Mouse (Mus musculus) kidney, postnatal 0 days (tissue): ENCODE results near the gene Best2. TPM values are rescaled to one million over a fixed set of nuclear protein-coding genes. Genes with fewer than 3 reads are reported as not detected.

Experiments
- ATAC-seq: fragments of 200-750 bp; cut with Nextera tagmentation; replicated peaks from 2 replicates; pipeline ENCODE4 v1.8.0; 2017; ENCODE audit warnings: low read depth, moderate number of reproducible peaks, moderate TSS enrichment, moderate library complexity; ENCODE audit not compliant: low FRiP score
- DNase-seq: peaks from one replicate; pipeline ENCODE4 v3.0.0-alpha.2; 2016; ENCODE audit warnings: low spot score
- H3K27ac ChIP-seq: fragments of 300-500 bp; sonication (generic); 2 replicates; pipeline ENCODE4 v1.5.1; 2014; ENCODE audit warnings: mild to moderate bottlenecking
- H3K27me3 ChIP-seq: fragments of 300-500 bp; sonication (generic); 2 replicates; pipeline ENCODE4 v1.6.1; 2014; ENCODE audit warnings: low read length, mixed read lengths; ENCODE audit not compliant: insufficient read depth
- H3K36me3 ChIP-seq: fragments of 300-500 bp; sonication (generic); 2 replicates; pipeline ENCODE4 v1.6.1; 2014; ENCODE audit warnings: low read length, mixed read lengths; ENCODE audit not compliant: insufficient read depth
- H3K4me1 ChIP-seq: fragments of 300-500 bp; sonication (generic); replicated peaks from 2 replicates; pipeline ENCODE4 v1.6.1; 2014; ENCODE audit warnings: antibody characterized with exemption, low read length, mixed read lengths; ENCODE audit not compliant: insufficient read depth
- H3K4me2 ChIP-seq: fragments of 300-500 bp; sonication (generic); 2 replicates; pipeline ENCODE4 v1.6.1; 2014; ENCODE audit warnings: mild to moderate bottlenecking, low read length, moderate library complexity, mixed read lengths
- H3K4me3 ChIP-seq: fragments of 300-500 bp; sonication (generic); replicated peaks from 2 replicates; pipeline ENCODE4 v1.5.1; 2014; ENCODE audit warnings: low read depth, low read length
- H3K9ac ChIP-seq: fragments of 300-500 bp; sonication (generic); 2 replicates; pipeline ENCODE4 v1.6.1; 2014; ENCODE audit warnings: low read depth, low read length
- H3K9me3 ChIP-seq: fragments of 300-500 bp; sonication (generic); replicated peaks from 2 replicates; pipeline ENCODE4 v1.6.1; 2016; ENCODE audit warnings: low read length, inconsistent platforms, mixed read lengths
- CTCF ChIP-seq: IDR thresholded peaks from 2 replicates; pipeline ENCODE4 v1.5.1; 2016; ENCODE audit warnings: antibody characterized with exemption, low read depth, mild to moderate bottlenecking, moderate library complexity
- WGBS: fragments of 180-500 bp; shearing (Covaris S2); extraction: QIAGEN DNeasy Blood & Tissue Kit; methylation state at CpG from one replicate; pipeline ENCODE4 v1.1.7; 2014; 5-methylcytosine and 5-hydroxymethylcytosine counted together
- polyA plus RNA-seq: library from polyadenylated mRNA; unstranded; fragments of >200 nt; fragmentation: Nextera tagmentation; extraction: Ambion mirVana; gene quantifications from 2 replicates; pipeline ENCODE4 v1.2.1, GENCODE M21; 2015

The Best2 gene
- polyA plus RNA-seq, 1 experiment from 2014 or later = not detected

GRCm38 (mm10) chr8:84976763-84977434 lies 37.4 kb downstream of the Best2 start:
- Histone ChIP-seq H3K27me3 (no peaks in the 10 kb centered on the region), H3K4me1 (peaks cover 28% of the 10 kb centered on the region), H3K27ac (peak overlapping the region; percentile 96; the same call in 1 of the 2 replicates), H3K36me3 (peaks cover 11% of the 10 kb centered on the region; the same call in 1 of the 2 replicates), H3K4me2 (peak overlapping the region; percentile 98), H3K9me3 (no peaks in the 10 kb centered on the region), H3K9ac (peak overlapping the region; percentile 86), H3K4me3 (peak overlapping the region; percentile 69)
- no peak for TF ChIP-seq CTCF
- ATAC-seq (no peak), DNase-seq (no peak)
- 2% methylated on average over 25 of the region's 25 CpGs for WGBS

GRCm38 (mm10) chr8:84976031-84976762 lies 38.1 kb downstream of the Best2 start:
- H3K4me1 ChIP-seq = peaks cover 22% of the 10 kb centered on the region
- H3K9me3 ChIP-seq = no peaks in the 10 kb centered on the region
- under 1% methylated on average over 61 of the region's 61 CpGs for WGBS
- H3K4me3 ChIP-seq = peak overlapping the region; percentile 69
- peaks cover 16% of the 10 kb centered on the region for H3K36me3 ChIP-seq
- peak overlapping the region; percentile 96 for H3K27ac ChIP-seq
- ATAC-seq (peak; percentile 67), DNase-seq (peak; percentile 96)
- no peaks in the 10 kb centered on the region for H3K27me3 ChIP-seq
- peak overlapping the region; percentile 86 for H3K9ac ChIP-seq
- no peak for TF ChIP-seq CTCF
- peak overlapping the region; percentile 98 for H3K4me2 ChIP-seq

GRCm38 (mm10) chr8:84975434-84975833 lies 38.9 kb downstream of the Best2 start:
- Histone ChIP-seq H3K27ac (peak overlapping the region; percentile 96; the same call in 1 of the 2 replicates), H3K9ac (no peak overlapping the region), H3K4me3 (peak overlapping the region; percentile 69; the same call in 1 of the 2 replicates), H3K4me1 (peaks cover 20% of the 10 kb centered on the region), H3K36me3 (peaks cover 21% of the 10 kb centered on the region), H3K9me3 (no peaks in the 10 kb centered on the region), H3K4me2 (peak overlapping the region; percentile 98), H3K27me3 (no peaks in the 10 kb centered on the region)
- ATAC-seq = no peak
- peak; percentile 80 for DNase-seq
- WGBS = 36% methylated on average over 7 of the region's 7 CpGs
- peak; percentile 96 for TF ChIP-seq CTCF

- H3K9me3 ChIP-seq = no peaks in the 10 kb centered on the region
- no peak overlapping the region for H3K27ac ChIP-seq
- no peak overlapping the region for H3K4me3 ChIP-seq
- TF ChIP-seq CTCF = no peak
- peaks cover 20% of the 10 kb centered on the region for H3K4me1 ChIP-seq
- ATAC-seq (no peak), DNase-seq (no peak)
- 79% methylated on average over 8 of the region's 8 CpGs for WGBS
- no peaks in the 10 kb centered on the region for H3K27me3 ChIP-seq
- peaks cover 21% of the 10 kb centered on the region for H3K36me3 ChIP-seq
- H3K9ac ChIP-seq = no peak overlapping the region
- H3K4me2 ChIP-seq = no peak overlapping the region
Observed at GRCm38 (mm10) chr8:84974543-84975142, 39.7 kb downstream of the Best2 start.

DNA sequence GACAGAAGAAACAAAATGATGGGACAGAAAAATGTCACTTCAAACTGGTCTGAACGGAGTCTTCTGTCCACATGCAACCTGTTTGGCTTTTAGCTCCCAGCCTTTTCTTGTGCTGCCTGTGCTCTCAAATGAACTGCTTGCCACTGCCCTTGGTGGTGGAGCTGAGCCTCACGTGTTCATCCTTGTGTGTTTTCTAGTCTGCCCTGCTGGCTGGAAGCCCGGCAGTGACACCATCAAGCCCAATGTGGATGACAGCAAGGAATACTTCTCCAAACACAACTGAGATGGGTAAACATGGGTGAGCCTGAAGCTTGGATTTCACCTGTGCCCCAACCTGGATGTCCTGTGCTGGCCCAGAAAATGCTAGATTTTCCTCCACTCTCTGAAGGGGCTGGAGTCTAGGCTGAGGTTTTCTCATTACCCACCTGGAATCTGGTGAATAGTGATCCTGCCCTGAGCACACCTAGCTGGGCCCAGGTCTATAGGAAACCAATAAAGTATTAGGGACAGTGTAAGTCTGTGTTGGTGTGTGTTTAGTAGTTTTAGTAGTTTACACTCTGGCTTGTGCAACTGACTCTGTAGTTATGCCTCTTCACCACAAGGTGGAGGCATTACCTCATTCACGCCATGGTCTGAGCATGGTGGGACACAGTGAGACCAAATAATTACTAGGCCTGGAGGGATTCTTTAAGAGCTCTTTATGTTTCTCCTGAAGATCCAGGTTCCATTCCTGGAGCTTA lies 40.4 kb downstream of the Best2 start:
- Histone ChIP-seq H3K4me2 (no peak overlapping the region), H3K27me3 (no peaks in the 10 kb centered on the region), H3K9me3 (no peaks in the 10 kb centered on the region), H3K36me3 (peaks cover 21% of the 10 kb centered on the region), H3K27ac (no peak overlapping the region), H3K4me3 (no peak overlapping the region), H3K9ac (no peak overlapping the region), H3K4me1 (peaks cover 13% of the 10 kb centered on the region)
- 61% methylated on average over 4 of the region's 4 CpGs for WGBS
- TF ChIP-seq CTCF = peak; percentile 93
- ATAC-seq = no peak
- peak; percentile 93 for DNase-seq

DNA sequence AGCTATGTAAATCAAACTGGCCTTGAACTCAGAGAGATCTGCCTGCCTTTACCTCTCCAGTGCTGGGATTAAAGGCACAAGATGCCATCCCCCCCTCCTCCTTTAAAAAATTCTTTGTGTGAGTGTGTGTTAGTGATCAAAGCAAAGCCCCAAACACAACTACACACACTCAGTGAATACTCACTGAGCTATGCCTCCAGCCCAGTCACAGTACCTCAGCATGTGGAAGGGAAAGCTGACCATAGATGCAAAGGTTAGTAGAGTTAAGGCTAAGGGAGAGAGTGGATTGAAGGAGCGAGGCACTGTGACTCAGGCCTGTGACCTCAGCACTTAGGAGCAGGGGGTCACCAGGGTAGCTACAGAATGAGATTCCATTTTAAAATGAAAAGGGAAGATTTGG lies 41.3 kb downstream of the Best2 start:
- Histone ChIP-seq H3K4me1 (peaks cover 15% of the 10 kb centered on the region), H3K36me3 (peaks cover 21% of the 10 kb centered on the region), H3K9me3 (no peaks in the 10 kb centered on the region), H3K4me2 (no peak overlapping the region), H3K9ac (no peak overlapping the region), H3K4me3 (no peak overlapping the region), H3K27ac (no peak overlapping the region), H3K27me3 (no peaks in the 10 kb centered on the region)
- TF ChIP-seq CTCF = no peak
- ATAC-seq (no peak), DNase-seq (no peak)
- WGBS = 87% methylated on average over 1 of the region's 1 CpGs
